Mouse (Mus musculus) embryonic facial prominence, embryonic 10.5 days (tissue): ENCODE results near the gene Rnf212b. TPM values are rescaled to one million over a fixed set of nuclear protein-coding genes. Genes with fewer than 3 reads are reported as not detected.

Experiments
- DNase-seq: peaks from one replicate; pipeline ENCODE4 v3.0.0-alpha.2; 2017; ENCODE audit warnings: low spot score
- H3K27ac ChIP-seq: fragments of 300-500 bp; sonication (generic); replicated peaks from 2 replicates; pipeline ENCODE4 v1.5.1; 2016; ENCODE audit warnings: mild to moderate bottlenecking
- H3K27me3 ChIP-seq: fragments of 300-500 bp; sonication (generic); replicated peaks from 2 replicates; pipeline ENCODE4 v1.6.1; 2016; ENCODE audit warnings: low read depth, mild to moderate bottlenecking; ENCODE audit not compliant: poor library complexity, severe bottlenecking
- H3K36me3 ChIP-seq: fragments of 300-500 bp; sonication (generic); replicated peaks from 2 replicates; pipeline ENCODE4 v1.6.1; 2016; ENCODE audit warnings: mild to moderate bottlenecking, moderate library complexity
- H3K4me1 ChIP-seq: fragments of 300-500 bp; sonication (generic); 2 replicates; pipeline ENCODE4 v1.6.1; 2016
- H3K4me3 ChIP-seq: fragments of 300-500 bp; sonication (generic); 2 replicates; pipeline ENCODE4 v1.5.1; 2016; ENCODE audit warnings: mild to moderate bottlenecking, moderate library complexity
- H3K9me3 ChIP-seq: fragments of 300-500 bp; sonication (generic); 2 replicates; pipeline ENCODE4 v1.6.1; 2016; ENCODE audit warnings: mild to moderate bottlenecking
- WGBS: fragments of 180-500 bp; shearing (Covaris S2); methylation state at CpG from one replicate; pipeline ENCODE4 v1.1.7; 2016; 5-methylcytosine and 5-hydroxymethylcytosine counted together
- polyA plus RNA-seq: library from polyadenylated mRNA; unstranded; fragments of >200 nt; fragmentation: Nextera tagmentation; extraction: Ambion mirVana; gene quantifications from 2 replicates; pipeline ENCODE4 v1.2.1, GENCODE M21; 2016

Rnf212b gene
- polyA plus RNA-seq, 1 experiment from 2014 or later, result not detected

DNA sequence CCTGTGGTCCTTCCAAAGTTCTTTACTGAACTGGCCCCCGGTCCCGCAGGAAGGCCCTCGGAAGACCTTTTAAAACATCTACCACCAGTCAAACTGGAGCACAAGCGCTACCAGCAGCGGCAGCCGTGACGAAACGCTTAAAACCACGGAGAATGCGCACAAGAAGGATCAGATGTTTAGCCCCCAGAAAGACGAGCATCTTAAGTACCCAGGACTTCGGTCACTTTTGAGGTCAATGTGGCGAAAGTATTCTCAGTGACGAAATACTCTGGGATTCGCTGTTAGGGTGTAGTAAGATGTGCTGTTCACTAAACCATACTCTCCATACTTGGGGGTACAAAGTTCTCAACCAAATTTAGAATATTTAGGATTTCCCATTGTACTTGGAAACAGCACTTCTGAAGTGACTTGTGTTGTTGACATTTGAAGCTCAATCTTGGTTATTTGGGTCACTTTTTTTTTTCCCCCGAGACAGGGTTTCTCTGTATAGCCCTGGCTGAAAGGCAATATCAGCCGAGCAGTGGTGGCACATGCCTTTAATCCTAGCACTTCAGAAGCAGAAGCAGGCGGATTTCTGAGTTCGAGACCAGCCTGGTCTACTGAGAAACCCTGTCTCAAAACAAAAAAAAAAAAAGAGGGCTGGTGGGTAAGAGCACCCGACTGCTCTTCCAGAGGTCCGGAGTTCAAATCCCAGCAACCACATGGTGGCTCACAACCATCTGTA lies 50.5 kb downstream of the Rnf212b start:
- Histone ChIP-seq H3K27me3 (no peaks in the 10 kb centered on the region), H3K27ac (peak overlapping the region; percentile 94), H3K4me1 (peaks cover 14% of the 10 kb centered on the region), H3K36me3 (no peaks in the 10 kb centered on the region), H3K4me3 (peak overlapping the region; percentile 95), H3K9me3 (no peaks in the 10 kb centered on the region)
- WGBS, result 17% methylated on average over 21 of the region's 21 CpGs
- no peak for DNase-seq

DNA sequence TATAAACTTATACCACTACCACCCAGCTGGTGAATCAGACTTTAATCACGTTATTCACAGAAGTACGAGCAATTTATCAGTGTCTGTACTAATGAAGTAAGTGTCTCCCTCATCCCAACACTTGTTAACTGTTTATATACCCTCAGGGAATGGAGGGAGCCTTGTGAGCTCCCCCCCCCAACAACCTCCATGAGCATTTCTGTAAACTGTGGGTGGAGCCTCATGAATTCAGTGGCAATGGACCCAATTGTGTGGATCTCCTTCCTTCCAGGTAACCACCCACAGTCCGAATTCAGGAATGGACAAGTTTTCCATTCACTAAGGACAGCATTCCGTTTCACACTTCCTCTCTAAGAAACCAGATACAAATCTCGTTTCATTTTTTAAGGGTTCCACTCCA lies 51.7 kb downstream of the Rnf212b start:
- Histone ChIP-seq H3K4me3 (no peak overlapping the region), H3K9me3 (no peaks in the 10 kb centered on the region), H3K27me3 (no peaks in the 10 kb centered on the region), H3K36me3 (no peaks in the 10 kb centered on the region), H3K27ac (no peak overlapping the region), H3K4me1 (peaks cover 14% of the 10 kb centered on the region)
- 84% methylated on average over 5 of the region's 5 CpGs for WGBS
- DNase-seq, result no peak

DNA sequence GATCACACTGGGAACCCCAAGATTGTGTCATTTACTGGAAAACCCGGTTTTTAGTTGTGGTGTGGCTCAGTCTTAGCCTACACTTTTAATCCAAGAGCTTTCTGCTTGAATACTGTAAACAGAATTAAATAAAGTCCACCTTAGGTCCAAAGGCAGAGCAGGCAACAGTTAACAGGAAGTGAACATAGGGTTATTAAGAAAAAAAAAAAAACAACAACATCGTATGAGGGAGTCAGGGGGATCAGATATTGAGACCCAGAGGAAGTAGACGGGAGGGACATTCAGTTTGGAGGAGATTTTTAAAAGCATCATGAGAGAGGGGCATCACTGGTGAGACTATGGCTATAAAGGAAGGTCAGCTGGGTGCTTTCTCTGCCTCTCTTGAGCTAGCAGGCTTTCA lies 52.3 kb downstream of the Rnf212b start:
- no peaks in the 10 kb centered on the region for H3K36me3 ChIP-seq
- DNase-seq, result no peak
- peaks cover 14% of the 10 kb centered on the region for H3K4me1 ChIP-seq
- no peak overlapping the region for H3K4me3 ChIP-seq
- WGBS, result 61% methylated on average over 3 of the region's 3 CpGs
- no peak overlapping the region for H3K27ac ChIP-seq
- no peaks in the 10 kb centered on the region for H3K27me3 ChIP-seq
- H3K9me3 ChIP-seq, result no peaks in the 10 kb centered on the region

DNA sequence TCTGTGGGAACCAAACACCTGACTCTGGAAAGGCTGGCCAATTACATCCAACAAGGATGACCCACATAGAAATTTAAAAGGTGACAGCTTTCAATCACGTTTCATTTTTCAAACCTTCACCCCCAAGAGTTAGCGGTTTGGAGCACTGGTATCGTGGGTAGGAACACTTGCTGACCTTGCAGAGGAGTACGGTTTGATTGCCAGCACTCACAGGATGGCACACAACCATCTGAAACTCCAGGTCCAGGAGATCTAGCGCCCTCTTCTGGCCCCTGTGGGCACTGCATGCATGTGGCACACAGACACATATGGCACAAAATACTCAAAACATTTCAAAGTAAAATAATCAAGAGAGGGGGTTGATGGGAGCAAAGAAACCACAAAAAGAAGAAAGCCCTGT lies 53.0 kb downstream of the Rnf212b start:
- Histone ChIP-seq H3K9me3 (no peaks in the 10 kb centered on the region), H3K27me3 (no peaks in the 10 kb centered on the region), H3K4me1 (peaks cover 14% of the 10 kb centered on the region), H3K36me3 (no peaks in the 10 kb centered on the region), H3K4me3 (no peak overlapping the region), H3K27ac (no peak overlapping the region)
- 54% methylated on average over 5 of the region's 5 CpGs for WGBS
- DNase-seq, result peak; percentile 39

DNA sequence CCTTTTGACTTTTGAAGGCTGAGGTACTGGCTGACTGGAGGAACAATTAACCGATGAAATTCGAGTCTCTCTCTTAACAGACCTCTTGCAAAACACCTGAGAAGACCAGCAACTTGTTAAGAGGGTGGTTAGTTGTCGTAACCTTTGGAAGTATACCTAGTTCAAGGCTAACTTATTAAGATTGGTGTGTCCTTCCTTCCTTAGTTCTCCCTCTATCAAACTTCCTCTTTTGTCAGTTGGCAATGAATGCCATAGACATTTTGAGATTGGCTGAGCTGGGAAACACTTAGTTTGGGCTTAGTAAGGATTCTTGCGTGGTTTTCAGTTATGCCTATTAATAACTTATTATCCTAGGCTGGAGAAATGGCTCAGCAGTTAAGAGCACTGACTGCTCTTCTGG lies 54.1 kb downstream of the Rnf212b start:
- Histone ChIP-seq H3K36me3 (no peaks in the 10 kb centered on the region), H3K27me3 (no peaks in the 10 kb centered on the region), H3K27ac (no peak overlapping the region), H3K4me3 (no peak overlapping the region), H3K4me1 (peaks cover 5% of the 10 kb centered on the region), H3K9me3 (no peaks in the 10 kb centered on the region)
- DNase-seq, result no peak
- 87% methylated on average over 4 of the region's 4 CpGs for WGBS

DNA sequence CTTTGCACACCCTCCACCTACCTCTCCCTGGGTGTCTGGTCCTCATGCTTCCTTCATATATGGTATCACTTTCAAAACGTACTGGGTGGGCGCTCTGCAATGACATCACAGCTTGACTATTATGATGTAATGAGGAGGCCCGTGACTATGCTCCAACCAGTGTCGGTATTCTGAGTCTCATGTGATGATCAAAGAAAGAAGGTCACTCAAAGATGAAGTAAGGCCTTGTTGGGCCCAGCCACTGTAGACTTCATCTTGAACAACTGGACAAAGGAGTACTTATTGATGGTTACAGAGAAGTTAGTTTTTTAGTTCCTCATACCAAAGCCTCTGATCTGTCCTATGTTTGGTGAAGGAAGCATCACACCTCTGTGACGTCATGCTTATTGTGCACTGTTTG lies 56.9 kb downstream of the Rnf212b start, which contains the start of gene Homez:
Homez (minus strand) TSS at position 101 of the 400 bp plus-strand sequence.
- 89% methylated on average over 5 of the region's 5 CpGs for WGBS
- Histone ChIP-seq H3K27ac (no peak within 1 kb of the TSS), H3K4me1 (peaks cover 4% of the 10 kb centered on the region)

DNA sequence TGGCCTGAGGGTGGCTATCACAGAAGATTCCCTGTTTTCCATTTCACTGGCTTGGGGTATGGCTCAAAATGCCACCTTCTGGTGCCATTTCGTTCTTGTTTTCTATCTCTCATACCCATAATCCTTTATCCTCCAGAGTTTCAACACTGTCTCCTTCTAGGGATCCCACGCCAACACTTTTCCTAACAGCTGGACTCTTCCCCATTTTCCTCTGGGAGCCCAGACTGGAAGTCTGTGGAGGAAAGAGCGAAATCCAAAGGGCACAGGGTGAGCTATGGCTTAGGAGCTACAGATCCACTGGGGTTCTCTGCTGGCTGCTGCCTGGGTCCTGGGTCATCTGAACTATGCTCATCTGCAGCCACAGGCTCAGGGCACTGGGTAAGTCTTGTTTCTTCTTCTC lies 60.2 kb downstream of the Rnf212b start:
- Histone ChIP-seq H3K36me3 (no peaks in the 10 kb centered on the region), H3K27me3 (peaks cover 48% of the 10 kb centered on the region), H3K4me3 (no peak overlapping the region), H3K4me1 (peaks cover 23% of the 10 kb centered on the region), H3K27ac (no peak overlapping the region), H3K9me3 (no peaks in the 10 kb centered on the region)
- DNase-seq, result no peak
- 90% methylated on average over 3 of the region's 3 CpGs for WGBS

More for the DNA sequence above, 56.9 kb downstream of the Rnf212b start, which contains the start of gene Homez:
- Histone ChIP-seq H3K27me3 (peaks cover 19% of the 10 kb centered on the region; the same call in 1 of the 2 replicates), H3K9me3 (no peaks in the 10 kb centered on the region), H3K36me3 (no peaks in the 10 kb centered on the region), H3K4me3 (no peak within 1 kb of the TSS)
- no peak for DNase-seq

DNA sequence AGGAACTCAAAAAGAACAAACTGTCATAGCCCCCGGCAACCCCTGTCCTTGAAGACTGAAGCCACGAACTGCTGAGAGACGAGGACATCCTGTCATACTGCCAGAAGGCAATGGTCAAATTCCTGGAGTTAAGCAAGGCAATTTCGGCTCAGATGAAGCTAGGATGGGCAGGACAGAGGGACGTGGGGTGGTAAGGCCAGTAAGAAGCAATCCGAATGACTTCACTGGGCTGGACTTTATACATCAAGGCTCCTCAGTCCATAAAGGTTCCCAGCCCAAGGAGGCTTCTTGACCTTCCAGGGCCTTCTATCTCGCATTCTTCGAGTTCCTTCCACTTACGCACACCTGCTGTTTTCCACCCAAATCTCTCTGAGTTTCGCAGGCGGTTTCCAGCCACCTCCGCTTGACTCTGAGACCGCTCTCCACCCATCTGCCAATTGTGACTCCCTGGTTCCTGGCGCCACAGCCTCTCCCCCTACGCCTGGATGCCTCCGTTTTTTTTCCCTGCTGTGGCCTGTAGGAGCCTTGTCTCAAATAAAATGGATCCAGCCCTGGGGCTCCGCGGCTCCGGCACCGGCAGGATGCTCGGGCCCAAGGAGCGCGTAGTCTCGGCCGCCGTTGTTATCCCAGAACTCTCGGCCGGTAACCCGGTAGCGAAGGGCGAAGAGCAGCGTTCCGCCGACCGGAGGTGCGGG lies 62.0 kb downstream of the Rnf212b start:
- Histone ChIP-seq H3K4me1 (peaks cover 23% of the 10 kb centered on the region), H3K9me3 (no peaks in the 10 kb centered on the region), H3K4me3 (peak overlapping the region; percentile 85), H3K36me3 (no peaks in the 10 kb centered on the region), H3K27me3 (peaks cover 48% of the 10 kb centered on the region), H3K27ac (peak overlapping the region; percentile 86)
- WGBS, result 2% methylated on average over 36 of the region's 36 CpGs
- no peak for DNase-seq

DNA sequence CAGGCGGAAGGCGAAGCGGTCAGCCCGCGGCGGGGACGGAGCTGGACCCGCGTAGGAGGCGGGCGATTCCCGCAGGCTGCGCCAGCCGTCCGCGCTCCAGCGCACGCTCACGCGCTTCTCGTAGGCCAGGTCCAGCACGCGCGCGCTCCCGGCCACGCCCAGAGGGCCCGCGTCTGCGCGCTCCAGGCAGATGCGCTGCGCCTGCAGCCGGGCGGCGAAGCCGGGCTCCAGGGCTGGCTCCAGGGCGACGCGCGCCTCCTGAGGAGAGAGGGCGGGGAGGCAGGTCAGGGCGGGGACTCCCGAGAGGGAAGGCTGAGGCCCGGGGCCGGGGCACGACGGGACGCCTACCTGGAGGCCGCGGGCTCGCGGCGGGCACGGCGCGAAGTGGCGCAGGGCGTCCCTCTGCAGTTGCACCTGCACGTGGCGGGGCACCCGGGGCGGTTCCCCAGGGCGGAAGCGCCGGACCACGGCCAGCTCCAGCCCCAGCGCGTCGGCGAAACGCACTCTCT lies 62.7 kb downstream of the Rnf212b start:
- peak; percentile 90 for DNase-seq
- under 1% methylated on average over 72 of the region's 72 CpGs for WGBS
- peak overlapping the region; percentile 86 for H3K27ac ChIP-seq
- H3K9me3 ChIP-seq, result no peaks in the 10 kb centered on the region
- peaks cover 23% of the 10 kb centered on the region for H3K4me1 ChIP-seq
- H3K27me3 ChIP-seq, result peaks cover 48% of the 10 kb centered on the region
- peak overlapping the region; percentile 85 for H3K4me3 ChIP-seq
- H3K36me3 ChIP-seq, result no peaks in the 10 kb centered on the region

DNA sequence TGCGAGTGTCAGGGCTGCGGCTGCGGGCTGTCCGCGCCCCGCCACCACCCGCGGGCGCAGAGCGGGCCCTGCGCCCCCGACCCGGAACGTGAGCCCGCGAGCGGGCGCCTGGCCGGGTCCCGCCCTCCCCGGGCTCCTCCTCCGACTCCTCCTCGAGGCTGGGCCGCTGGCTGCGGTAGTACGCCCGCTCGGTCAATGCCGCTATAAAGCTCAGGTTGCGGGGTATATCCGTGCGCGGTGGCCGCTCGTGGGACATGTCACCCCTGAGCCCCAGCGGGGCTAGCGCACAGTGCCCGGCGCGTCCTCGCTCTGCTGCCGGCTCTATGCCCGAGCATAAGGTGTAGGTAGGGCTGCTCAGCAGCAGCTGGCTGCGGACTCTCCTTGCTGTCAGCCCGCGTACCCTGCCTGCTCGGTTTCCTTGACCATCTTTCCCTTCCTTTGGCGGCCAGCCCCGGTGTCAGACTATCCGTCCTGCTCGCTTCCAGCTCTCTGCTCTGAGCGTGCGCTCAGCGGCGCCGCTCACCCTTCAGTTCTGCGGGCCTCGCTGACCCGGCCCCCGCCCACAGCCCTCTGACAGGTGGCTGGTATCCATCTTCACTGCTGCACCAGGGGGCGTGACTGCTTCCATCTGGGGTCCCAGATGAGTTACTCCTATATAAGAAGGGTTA lies 63.2 kb downstream of the Rnf212b start, which contains the start of gene Ppp1r3e:
Ppp1r3e (minus strand) TSS at position 503 of the 668 bp plus-strand sequence.
- WGBS, result under 1% methylated on average over 61 of the region's 61 CpGs

DNA sequence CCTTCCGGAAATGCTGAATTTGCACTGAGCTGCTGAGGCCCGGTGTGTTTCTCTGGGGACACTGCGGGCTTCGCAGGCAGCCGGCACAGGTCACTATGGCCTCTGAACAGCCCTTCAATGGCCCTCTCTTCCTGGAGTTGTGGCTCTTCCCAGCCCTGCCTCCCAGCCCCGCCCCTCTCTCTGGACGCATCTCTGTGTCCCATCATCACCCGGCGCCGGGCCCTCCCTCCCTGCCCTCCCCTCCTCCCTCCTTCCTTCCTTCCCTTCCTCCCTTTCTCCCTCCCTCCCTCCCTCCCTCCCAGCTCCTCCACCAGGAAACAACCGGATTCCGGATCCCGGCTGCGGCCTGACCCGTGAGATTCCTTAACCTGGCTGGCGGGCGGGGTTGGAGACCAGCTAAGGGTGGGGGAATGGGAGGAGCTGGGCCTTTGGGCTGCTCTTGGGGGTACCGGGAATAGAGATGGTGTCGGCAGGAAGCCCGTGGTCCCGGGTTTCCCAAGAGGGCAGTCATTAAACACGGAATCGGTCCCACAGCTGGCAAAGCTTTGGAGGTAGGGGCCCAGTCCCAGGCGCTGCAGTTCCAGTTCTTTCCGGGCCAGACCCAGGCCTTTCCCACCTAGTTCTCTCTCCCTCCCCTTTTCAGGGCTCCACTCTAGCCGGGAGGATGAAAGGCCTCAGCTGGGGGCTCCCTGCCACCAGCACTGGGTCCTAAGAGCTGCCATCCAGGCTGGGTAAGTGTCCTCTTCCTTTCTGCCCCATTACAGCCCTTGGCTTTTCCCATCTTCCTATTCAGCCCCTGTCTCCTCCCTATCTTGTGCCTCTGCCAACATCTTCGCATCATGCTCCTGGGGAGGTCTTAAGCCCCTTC lies 69.4 kb downstream of the Rnf212b start, which contains the start of the genes Bcl2l2 and Gm20521:
Bcl2l2 (plus strand) TSS at position 224 of the 868 bp plus-strand sequence.
Gm20521 (plus strand) TSS at position 288 of the 868 bp plus-strand sequence.
- Histone ChIP-seq H3K27me3 (peaks cover 7% of the 10 kb centered on the region), H3K4me3 (peak within 1 kb of the TSS; percentile 70), H3K27ac (peak within 1 kb of the TSS; percentile 92), H3K4me1 (peaks cover 31% of the 10 kb centered on the region), H3K36me3 (peaks cover 26% of the 10 kb centered on the region), H3K9me3 (no peaks in the 10 kb centered on the region)
- WGBS, result 1% methylated on average over 27 of the region's 27 CpGs
- peak; percentile 94 for DNase-seq

More for the DNA sequence above, 63.2 kb downstream of the Rnf212b start, which contains the start of gene Ppp1r3e:
- Histone ChIP-seq H3K27me3 (peaks cover 48% of the 10 kb centered on the region), H3K4me3 (peak within 1 kb of the TSS; percentile 85), H3K27ac (peak within 1 kb of the TSS; percentile 86), H3K9me3 (no peaks in the 10 kb centered on the region), H3K36me3 (no peaks in the 10 kb centered on the region), H3K4me1 (peaks cover 23% of the 10 kb centered on the region)
- DNase-seq, result peak; percentile 74
